Mouse (Mus musculus): ENCODE results near the gene Cd3eap.

DNA sequence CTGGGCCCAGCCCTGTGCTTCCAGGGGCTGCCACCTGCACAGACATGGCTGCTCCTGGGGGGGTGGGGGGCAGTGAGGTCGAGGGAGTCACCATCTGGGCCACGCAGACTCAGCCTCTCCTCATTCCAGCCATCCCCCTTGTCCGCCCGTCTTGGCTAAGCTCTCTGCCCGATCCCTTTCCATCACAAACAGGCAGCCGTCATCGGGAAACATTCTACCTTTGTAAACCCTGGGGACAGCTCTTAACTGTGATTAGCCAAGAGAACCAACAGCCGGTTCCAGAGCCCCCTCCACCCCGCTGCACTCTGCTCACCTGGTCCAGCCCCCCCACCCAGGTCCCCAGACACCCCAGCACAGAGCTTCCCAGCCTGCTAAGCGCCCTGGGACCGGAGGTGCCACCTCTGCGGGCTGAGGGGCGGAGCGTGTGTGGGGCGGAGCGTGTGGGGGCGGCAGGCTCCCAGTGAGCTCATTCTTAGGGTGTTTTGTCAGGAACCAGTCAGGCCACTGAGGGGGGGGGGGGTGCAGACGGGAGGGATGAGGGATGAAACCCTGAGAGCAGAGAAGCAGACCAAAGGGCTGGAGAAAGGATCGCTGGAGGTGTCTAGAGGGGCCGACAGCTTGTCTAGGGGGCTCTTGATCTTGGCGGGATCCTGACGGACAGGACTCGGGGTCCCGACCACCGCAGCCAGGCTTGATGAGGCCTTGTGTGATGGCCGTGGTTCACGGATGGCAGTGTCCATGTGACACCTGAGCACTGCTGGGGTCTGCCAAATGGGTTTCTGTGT lies 40.4 kb upstream of the Cd3eap start:
- TF ChIP-seq CTCF (IDR thresholded peaks at IDR 0.05; ENCODE audit: extremely low read depth, insufficient read depth, low read length) (no peak), POLR2A (IDR thresholded peaks at IDR 0.05; ENCODE audit: extremely low read depth, insufficient read depth, low read length) (no peak)
